12 mouse cellular contexts compared by ENCODE assay signal in the genomic region with DNA sequence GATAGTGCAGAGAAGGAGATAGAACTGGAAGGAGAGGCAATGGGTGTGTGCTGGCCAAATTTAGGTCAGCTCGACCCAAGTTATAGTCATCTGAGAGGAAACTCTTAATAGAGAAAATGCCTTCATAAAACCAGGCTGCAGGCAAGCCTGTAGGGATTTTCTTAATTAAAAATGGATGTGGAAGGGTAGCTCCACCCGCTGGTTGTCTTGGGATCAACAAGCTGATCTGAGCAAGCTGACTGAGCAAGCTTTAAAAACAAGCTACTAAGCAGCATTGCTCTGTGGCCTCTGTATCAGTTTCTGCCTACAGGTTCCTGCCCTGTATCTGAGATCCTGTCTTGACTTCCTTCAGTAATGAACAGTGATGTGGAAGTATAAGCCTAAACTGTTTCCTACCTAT.
A peak's percentile ranks its signal among the peaks of the same experiment; 100 is the strongest.
DNase-seq lines count a peak whose midpoint lies in the region.
"Had no signal": no experiment of that assay in that cellular context is flagged by ENCODE, and none has a peak within 500 bp of the region (broad histone marks: within the 10 kb centered on the region; RNA-seq: fewer than 3 reads in every experiment).

No protein-coding gene starts in this region.

- no peaks in the 10 kb centered on the region for H3K9me3 ChIP-seq in midbrain, embryonic 10.5 days (replicated peaks)
- H3K9me3 ChIP-seq: forebrain, embryonic 12.5 days; hindbrain, embryonic 13.5 days; liver, embryonic 13.5 days had no signal

- DNase-seq in embryo, embryonic 11 days = peak; percentile 14
- no peak for DNase-seq in embryo, embryonic 10 days (ENCODE audit: low spot score)
- DNase-seq in left cerebral cortex, adult 11 months (ENCODE audit: low spot score) = peak; percentile 17
- no peak for DNase-seq in left cerebral cortex, postnatal 10 days (ENCODE audit: extremely low spot score in 1 of 2, low spot score in 2 of 2)
- DNase-seq in R1 (ENCODE audit: low read depth, low spot score) = peak; percentile 18
- DNase-seq in mesoderm, embryonic 11.5 days (ENCODE audit: low read depth, low spot score) = peak; percentile 2
- DNase-seq in midbrain, embryonic 10.5 days (ENCODE audit: low spot score) = no peak
- DNase-seq in ovary, adult 18-20 months (ENCODE audit: low spot score) = no peak
- DNase-seq: liver, embryonic 13.5 days; spleen, adult 18-20 months had no signal

- no peaks in the 10 kb centered on the region for H3K36me3 ChIP-seq in midbrain, embryonic 10.5 days
- H3K36me3 ChIP-seq: forebrain, embryonic 12.5 days; hindbrain, embryonic 13.5 days; liver, embryonic 13.5 days had no signal

- no peak overlapping the region for H3K4me3 ChIP-seq in midbrain, embryonic 10.5 days
- H3K4me3 ChIP-seq: forebrain, embryonic 12.5 days; hindbrain, embryonic 13.5 days; liver, embryonic 13.5 days had no signal

- no peaks in the 10 kb centered on the region for H3K27me3 ChIP-seq in midbrain, embryonic 10.5 days (ENCODE audit: low read depth, poor library complexity, severe bottlenecking)
- H3K27me3 ChIP-seq: forebrain, embryonic 12.5 days; hindbrain, embryonic 13.5 days; liver, embryonic 13.5 days had no signal

- intact Hi-C loops in left cerebral cortex, postnatal 10 days (cut with DNase I) = no loop called here

- 63% methylated on average over 2 of the region's 2 CpGs for WGBS in midbrain, embryonic 10.5 days

- H3K27ac ChIP-seq in midbrain, embryonic 10.5 days (replicated peaks) = no peak overlapping the region
- H3K27ac ChIP-seq: forebrain, embryonic 12.5 days; hindbrain, embryonic 13.5 days; liver, embryonic 13.5 days had no signal

- H3K4me1 ChIP-seq in midbrain, embryonic 10.5 days = no peaks in the 10 kb centered on the region
- H3K4me1 ChIP-seq: forebrain, embryonic 12.5 days; hindbrain, embryonic 13.5 days; liver, embryonic 13.5 days had no signal

Comparison
In these comparisons a context has a peak if more than half of its experiments do, and no peak if none do; other contexts are left out.
1. DNase-seq: peak in embryo, embryonic 11 days (single experiment), left cerebral cortex, adult 11 months (single experiment), R1 (single experiment) and mesoderm, embryonic 11.5 days (single experiment); none in embryo, embryonic 10 days (single experiment), left cerebral cortex, postnatal 10 days (0 of 2), midbrain, embryonic 10.5 days (single experiment) and ovary, adult 18-20 months (single experiment).